Mouse (Mus musculus) limb, embryonic 11.5 days (tissue): ENCODE measurements around the gene Deaf1. TPM values are rescaled to one million over a fixed set of nuclear protein-coding genes. Genes with fewer than 3 reads are reported as not detected.
A peak's percentile ranks its signal among the peaks of the same experiment; 100 is the strongest.

Experiments used
- ATAC-seq: fragments of 200-750 bp; cut with Nextera tagmentation; 2 replicates; pipeline ENCODE4 v1.8.0; 2017; ENCODE audit warnings: low read depth; ENCODE audit not compliant: insufficient number of reproducible peaks, low FRiP score, low TSS enrichment
- DNase-seq: peaks from one replicate; pipeline ENCODE4 v3.0.0-alpha.2; 2015; ENCODE audit warnings: low spot score
- H3K27ac ChIP-seq: fragments of 300-500 bp; sonication (generic); replicated peaks from 2 replicates; pipeline ENCODE4 v1.5.1; 2014; ENCODE audit warnings: low read depth, mild to moderate bottlenecking, low read length
- H3K27me3 ChIP-seq: fragments of 300-500 bp; sonication (generic); 2 replicates; pipeline ENCODE4 v1.6.1; 2014; ENCODE audit warnings: mild to moderate bottlenecking, low read length, mixed read lengths; ENCODE audit not compliant: control insufficient read depth, insufficient read depth
- H3K36me3 ChIP-seq: fragments of 300-500 bp; sonication (generic); 2 replicates; pipeline ENCODE4 v1.6.1; 2014; ENCODE audit warnings: mild to moderate bottlenecking, low read length, moderate library complexity, mixed read lengths; ENCODE audit not compliant: control insufficient read depth, insufficient read depth
- H3K4me1 ChIP-seq: fragments of 300-500 bp; sonication (generic); 2 replicates; pipeline ENCODE4 v1.6.1; 2014; ENCODE audit warnings: low read length, mixed read lengths; ENCODE audit not compliant: control insufficient read depth, insufficient read depth
- H3K4me2 ChIP-seq: fragments of 300-500 bp; sonication (generic); 2 replicates; pipeline ENCODE4 v1.6.1; 2014; ENCODE audit warnings: low read depth, mild to moderate bottlenecking, moderate library complexity; ENCODE audit not compliant: severe bottlenecking
- H3K4me3 ChIP-seq: fragments of 300-500 bp; sonication (generic); 2 replicates; pipeline ENCODE4 v1.5.1; 2014; ENCODE audit warnings: low read depth, low read length
- H3K9ac ChIP-seq: fragments of 300-500 bp; sonication (generic); 2 replicates; pipeline ENCODE4 v1.6.1; 2014; ENCODE audit warnings: mild to moderate bottlenecking, low read length
- H3K9me3 ChIP-seq: fragments of 300-500 bp; sonication (generic); 2 replicates; pipeline ENCODE4 v1.6.1; 2016; ENCODE audit warnings: low read length; ENCODE audit not compliant: control insufficient read depth
- WGBS: fragments of 180-500 bp; shearing (Covaris S2); extraction: QIAGEN DNeasy Blood & Tissue Kit; methylation state at CpG from one replicate; pipeline ENCODE4 v1.1.7; 2014; 5-methylcytosine and 5-hydroxymethylcytosine counted together
- polyA plus RNA-seq: library from polyadenylated mRNA; unstranded; fragments of >200 nt; fragmentation: Nextera tagmentation; extraction: Ambion mirVana; gene quantifications from 2 replicates; pipeline ENCODE4 v1.2.1, GENCODE M21; 2014

The Deaf1 gene
- polyA plus RNA-seq, 1 experiment from 2014 or later = 59.3 TPM

DNA sequence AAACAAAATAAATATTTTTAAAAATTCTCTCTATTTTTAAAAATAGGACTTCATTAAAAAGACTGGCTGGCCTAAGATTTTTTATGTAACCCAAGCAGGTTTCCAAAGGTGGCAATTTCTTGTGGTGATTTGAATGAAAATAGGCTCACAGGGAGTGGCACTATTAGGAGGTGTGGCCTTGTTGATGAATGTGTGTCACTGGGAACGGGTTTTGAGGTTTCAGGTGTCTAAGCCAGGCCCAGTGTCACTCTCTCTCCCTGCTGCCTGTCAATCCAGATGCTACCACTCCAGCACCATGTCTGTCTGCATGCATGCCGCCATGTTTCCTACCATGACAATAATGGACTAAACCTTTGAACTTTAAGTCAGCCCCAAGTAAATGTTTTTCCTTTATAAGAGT is 8.0 kb downstream of the Deaf1 start:
- peaks cover 38% of the 10 kb centered on the region for H3K36me3 ChIP-seq
- no peak overlapping the region for H3K27ac ChIP-seq
- 69% methylated on average over 2 of the region's 2 CpGs for WGBS
- H3K27me3 ChIP-seq = no peaks in the 10 kb centered on the region
- H3K4me1 ChIP-seq = no peaks in the 10 kb centered on the region
- ATAC-seq (no peak), DNase-seq (no peak)
- no peak overlapping the region for H3K9ac ChIP-seq
- H3K4me2 ChIP-seq = no peak overlapping the region
- H3K4me3 ChIP-seq = no peak overlapping the region
- H3K9me3 ChIP-seq = no peaks in the 10 kb centered on the region

- Histone ChIP-seq H3K27me3 (no peaks in the 10 kb centered on the region), H3K4me3 (no peak overlapping the region), H3K36me3 (peaks cover 45% of the 10 kb centered on the region), H3K9me3 (no peaks in the 10 kb centered on the region), H3K4me1 (no peaks in the 10 kb centered on the region), H3K27ac (no peak overlapping the region), H3K4me2 (no peak overlapping the region), H3K9ac (no peak overlapping the region)
- DNase-seq (no peak), ATAC-seq (no peak)
- WGBS = 89% methylated on average over 1 of the region's 1 CpGs
These were observed 9.8 kb downstream of the Deaf1 start for GRCm38 (mm10) chr7:141317619-141318132.

DNA sequence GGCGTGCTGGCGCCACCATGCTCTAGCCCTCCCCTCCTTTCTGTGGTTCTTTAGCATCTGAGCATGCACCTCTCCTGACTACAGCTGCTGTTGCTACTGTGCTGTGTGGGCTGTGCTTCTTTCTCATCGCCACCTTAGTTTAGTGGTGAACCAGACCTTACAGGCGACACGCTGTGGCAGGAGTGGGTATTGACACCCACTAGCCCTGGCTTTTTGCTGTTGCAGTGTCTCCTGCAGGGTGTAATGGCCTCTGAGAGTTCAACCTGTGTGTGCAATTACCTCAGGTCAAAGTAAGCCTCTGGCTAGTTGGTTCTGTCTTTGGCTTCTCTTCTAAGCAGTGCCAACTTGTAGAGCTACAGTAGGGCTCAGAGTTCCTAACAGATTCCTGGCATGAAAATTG is 11.5 kb downstream of the Deaf1 start:
- Histone ChIP-seq H3K36me3 (peaks cover 39% of the 10 kb centered on the region), H3K4me2 (no peak overlapping the region), H3K9me3 (no peaks in the 10 kb centered on the region), H3K27me3 (no peaks in the 10 kb centered on the region), H3K27ac (no peak overlapping the region), H3K4me1 (no peaks in the 10 kb centered on the region), H3K4me3 (no peak overlapping the region), H3K9ac (no peak overlapping the region)
- DNase-seq = peak; percentile 36
- no peak for ATAC-seq
- 84% methylated on average over 5 of the region's 5 CpGs for WGBS

- Histone ChIP-seq H3K27ac (no peak overlapping the region), H3K9ac (no peak overlapping the region), H3K4me3 (no peak overlapping the region), H3K36me3 (peaks cover 37% of the 10 kb centered on the region), H3K27me3 (no peaks in the 10 kb centered on the region), H3K9me3 (no peaks in the 10 kb centered on the region), H3K4me1 (no peaks in the 10 kb centered on the region), H3K4me2 (no peak overlapping the region)
- ATAC-seq (no peak), DNase-seq (no peak)
- WGBS = 91% methylated on average over 8 of the region's 8 CpGs
These were observed 12.4 kb downstream of the Deaf1 start for GRCm38 (mm10) chr7:141315076-141315475.

GRCm38 (mm10) chr7:141314416-141314815 is 13.1 kb downstream of the Deaf1 start:
- Histone ChIP-seq H3K9me3 (no peaks in the 10 kb centered on the region), H3K4me3 (no peak overlapping the region), H3K27ac (no peak overlapping the region), H3K36me3 (peaks cover 37% of the 10 kb centered on the region), H3K27me3 (no peaks in the 10 kb centered on the region), H3K4me2 (no peak overlapping the region), H3K4me1 (no peaks in the 10 kb centered on the region), H3K9ac (no peak overlapping the region)
- 95% methylated on average over 2 of the region's 2 CpGs for WGBS
- no peak for ATAC-seq
- DNase-seq = no peak

DNA sequence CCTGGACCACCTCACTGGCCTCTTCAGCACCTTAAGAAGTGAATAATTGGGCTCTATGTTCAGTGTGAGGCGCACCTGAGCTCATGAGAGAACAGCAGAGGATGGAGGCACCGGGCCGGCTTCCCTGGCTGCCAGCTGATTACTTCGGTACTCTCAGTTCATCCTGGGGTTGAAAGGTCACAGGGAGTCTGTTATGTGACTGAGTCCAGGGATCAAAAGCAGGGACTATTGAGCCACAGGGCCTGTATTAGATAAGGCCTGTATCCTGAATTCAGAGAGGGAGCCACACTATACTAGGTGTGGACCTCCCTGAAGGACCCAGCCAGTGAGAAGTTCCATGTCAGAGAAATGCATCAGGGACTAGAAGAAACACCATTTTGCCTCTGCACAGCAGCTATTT is 23.0 kb downstream of the Deaf1 start:
- Histone ChIP-seq H3K9me3 (no peaks in the 10 kb centered on the region), H3K27ac (no peak overlapping the region), H3K27me3 (no peaks in the 10 kb centered on the region), H3K4me2 (no peak overlapping the region), H3K36me3 (peaks cover 23% of the 10 kb centered on the region; the same call in 1 of the 2 replicates), H3K9ac (no peak overlapping the region), H3K4me3 (no peak overlapping the region), H3K4me1 (no peaks in the 10 kb centered on the region)
- no peak for DNase-seq
- no peak for ATAC-seq
- 87% methylated on average over 4 of the region's 4 CpGs for WGBS

GRCm38 (mm10) chr7:141302702-141303268 is 24.7 kb downstream of the Deaf1 start:
- Histone ChIP-seq H3K9ac (no peak overlapping the region), H3K9me3 (no peaks in the 10 kb centered on the region), H3K27me3 (no peaks in the 10 kb centered on the region), H3K4me3 (no peak overlapping the region), H3K4me1 (no peaks in the 10 kb centered on the region), H3K4me2 (no peak overlapping the region), H3K36me3 (peaks cover 20% of the 10 kb centered on the region; the same call in 1 of the 2 replicates), H3K27ac (no peak overlapping the region)
- DNase-seq = no peak
- WGBS = 82% methylated on average over 1 of the region's 1 CpGs
- ATAC-seq = no peak

DNA sequence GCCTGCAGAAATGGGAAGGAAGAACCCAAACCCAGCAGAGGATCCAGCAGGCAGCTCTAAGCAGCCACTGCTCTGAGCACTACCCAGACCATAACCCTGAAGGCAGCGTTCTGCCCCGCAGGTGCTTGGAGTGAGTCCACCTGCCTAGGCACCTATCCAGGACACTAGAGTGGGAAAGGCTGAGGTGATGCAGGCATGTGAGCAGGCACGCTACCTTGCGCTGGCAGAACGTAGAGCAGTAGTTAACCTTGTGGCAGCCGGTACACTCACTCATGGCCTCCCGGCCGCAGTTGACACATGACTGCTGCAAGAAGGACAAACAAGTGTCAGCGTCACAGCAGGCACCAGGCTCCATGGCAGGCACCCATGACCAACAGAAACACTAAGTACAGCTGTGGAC is 26.1 kb downstream of the Deaf1 start:
- ATAC-seq = no peak
- 95% methylated on average over 9 of the region's 9 CpGs for WGBS
- no peak overlapping the region for H3K4me3 ChIP-seq

GRCm38 (mm10) chr7:141299175-141299574 is 28.3 kb downstream of the Deaf1 start:
- DNase-seq (no peak), ATAC-seq (no peak)
- H3K9me3 ChIP-seq = no peaks in the 10 kb centered on the region
- WGBS = 97% methylated on average over 8 of the region's 8 CpGs
- H3K4me2 ChIP-seq = no peak overlapping the region
- H3K36me3 ChIP-seq = peaks cover 9% of the 10 kb centered on the region; the same call in 1 of the 2 replicates
- no peaks in the 10 kb centered on the region for H3K4me1 ChIP-seq
- no peak overlapping the region for H3K27ac ChIP-seq
- no peak overlapping the region for H3K4me3 ChIP-seq
- no peak overlapping the region for H3K9ac ChIP-seq
- peaks cover 16% of the 10 kb centered on the region for H3K27me3 ChIP-seq

More for the DNA sequence above, 26.1 kb downstream of the Deaf1 start:
- H3K27me3 ChIP-seq = no peaks in the 10 kb centered on the region
- H3K27ac ChIP-seq = no peak overlapping the region
- H3K9me3 ChIP-seq = no peaks in the 10 kb centered on the region
- no peak overlapping the region for H3K9ac ChIP-seq
- no peak overlapping the region for H3K4me2 ChIP-seq
- peaks cover 16% of the 10 kb centered on the region; the same call in 1 of the 2 replicates for H3K36me3 ChIP-seq
- no peak for DNase-seq
- H3K4me1 ChIP-seq = no peaks in the 10 kb centered on the region
